Mouse (Mus musculus): ENCODE measurements at regions not wholly inside any gene's neighbourhood (a gene's known extent, or its start where the extent isn't known, plus 50 kb on each side); places are given as distances from the start of the nearest gene placed in this dataset.

DNA sequence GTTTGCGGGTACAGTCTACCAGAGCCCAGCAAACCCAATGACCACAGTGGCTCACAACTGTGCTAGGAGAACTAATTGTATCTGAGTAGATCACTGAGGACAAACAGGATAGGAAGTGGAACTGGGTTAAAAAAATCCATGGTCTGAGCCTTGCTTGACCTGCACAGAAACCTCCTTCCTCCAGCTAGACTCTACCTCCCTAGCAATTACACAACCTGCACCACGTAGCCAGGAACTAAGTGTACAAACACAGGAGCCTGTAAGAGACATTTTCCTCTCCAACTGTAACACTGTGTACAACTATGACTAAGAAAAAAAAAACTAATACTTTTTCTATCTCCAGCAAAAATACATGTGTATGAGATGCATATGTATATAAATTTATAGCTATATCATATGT lies 121.8 kb upstream of the Apob start:
- Histone ChIP-seq H3K4me3 (replicated peaks; ENCODE audit: low read length) (no peak overlapping the region), H3K36me3 (ENCODE audit: insufficient read depth, low read length) (no peaks in the 10 kb centered on the region), H3K27me3 (ENCODE audit: insufficient read depth, low read length) (peaks cover 4% of the 10 kb centered on the region), H3K9me3 (ENCODE audit: low read length) (no peaks in the 10 kb centered on the region), H3K4me1 (replicated peaks; ENCODE audit: low read depth, low read length) (no peaks in the 10 kb centered on the region)
- TF ChIP-seq NANOG (IDR thresholded peaks at IDR 0.05; ENCODE audit: borderline replicate concordance, low read length) (no peak), CTCF (conservative IDR thresholded peaks at IDR 0.05; ENCODE audit: low read length) (no peak), POU5F1 (IDR thresholded peaks at IDR 0.05; ENCODE audit: borderline replicate concordance, low read length) (no peak)

DNA sequence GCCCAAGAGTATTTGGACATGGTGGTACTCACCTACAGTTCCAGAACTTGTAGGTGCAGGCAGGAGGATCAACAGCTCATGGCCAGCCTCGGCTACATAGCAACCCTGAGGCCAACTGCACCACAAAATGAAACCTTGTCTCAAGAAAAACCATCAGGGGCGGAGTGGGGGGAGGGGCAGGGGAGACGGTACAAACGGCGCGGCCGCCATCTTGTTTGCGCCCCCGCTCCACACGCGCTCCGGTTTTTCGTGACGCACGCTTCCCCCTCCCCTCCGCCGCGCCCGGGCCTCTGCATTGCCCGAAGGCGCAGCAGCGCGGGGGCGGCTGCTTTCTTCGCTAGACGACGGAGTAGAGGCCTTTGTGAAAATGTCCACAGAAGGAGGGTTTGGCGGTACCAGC lies 117.9 kb upstream of the Apob start:
- no peaks in the 10 kb centered on the region for H3K9me3 ChIP-seq (ENCODE audit: low read length)
- TF ChIP-seq POU5F1 (IDR thresholded peaks at IDR 0.05; ENCODE audit: borderline replicate concordance, low read length) = no peak
- no peak for TF ChIP-seq CTCF (conservative IDR thresholded peaks at IDR 0.05; ENCODE audit: low read length)
- no peak for TF ChIP-seq NANOG (IDR thresholded peaks at IDR 0.05; ENCODE audit: borderline replicate concordance, low read length)
- peak overlapping the region; percentile 43; the same call in 1 of the 2 replicates for H3K4me3 ChIP-seq (replicated peaks; ENCODE audit: low read length)
- no peaks in the 10 kb centered on the region for H3K36me3 ChIP-seq (ENCODE audit: insufficient read depth, low read length)
- H3K4me1 ChIP-seq (replicated peaks; ENCODE audit: low read depth, low read length) = no peaks in the 10 kb centered on the region
- H3K27me3 ChIP-seq (ENCODE audit: insufficient read depth, low read length) = peaks cover 4% of the 10 kb centered on the region

DNA sequence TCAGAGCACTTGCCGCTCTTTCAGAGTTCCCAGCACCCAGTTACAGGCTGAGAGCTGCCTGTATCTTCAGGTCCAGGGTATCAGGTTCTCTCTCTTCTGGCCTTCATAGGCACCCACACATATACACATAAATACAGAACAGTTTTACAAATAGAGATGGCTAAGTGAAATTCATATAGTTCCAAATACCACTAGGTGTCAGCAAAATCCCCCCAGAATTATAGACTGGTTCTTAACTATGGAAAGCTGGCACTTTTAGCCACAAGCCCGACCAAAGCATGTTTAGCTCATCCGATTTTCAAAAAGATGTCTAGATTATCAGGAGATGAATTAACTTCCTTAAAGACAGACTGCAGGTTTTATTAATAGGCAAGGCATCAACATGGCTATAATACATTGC lies 107.4 kb upstream of the Apob start:
- H3K4me1 ChIP-seq (replicated peaks; ENCODE audit: low read depth, low read length) = no peaks in the 10 kb centered on the region
- H3K9me3 ChIP-seq (ENCODE audit: low read length) = no peaks in the 10 kb centered on the region
- TF ChIP-seq POU5F1 (IDR thresholded peaks at IDR 0.05; ENCODE audit: borderline replicate concordance, low read length) (no peak), NANOG (IDR thresholded peaks at IDR 0.05; ENCODE audit: borderline replicate concordance, low read length) (no peak), CTCF (conservative IDR thresholded peaks at IDR 0.05; ENCODE audit: low read length) (no peak)
- H3K27me3 ChIP-seq (ENCODE audit: insufficient read depth, low read length) = no peaks in the 10 kb centered on the region
- H3K36me3 ChIP-seq (ENCODE audit: insufficient read depth, low read length) = no peaks in the 10 kb centered on the region
- H3K4me3 ChIP-seq (replicated peaks; ENCODE audit: low read length) = no peak overlapping the region

DNA sequence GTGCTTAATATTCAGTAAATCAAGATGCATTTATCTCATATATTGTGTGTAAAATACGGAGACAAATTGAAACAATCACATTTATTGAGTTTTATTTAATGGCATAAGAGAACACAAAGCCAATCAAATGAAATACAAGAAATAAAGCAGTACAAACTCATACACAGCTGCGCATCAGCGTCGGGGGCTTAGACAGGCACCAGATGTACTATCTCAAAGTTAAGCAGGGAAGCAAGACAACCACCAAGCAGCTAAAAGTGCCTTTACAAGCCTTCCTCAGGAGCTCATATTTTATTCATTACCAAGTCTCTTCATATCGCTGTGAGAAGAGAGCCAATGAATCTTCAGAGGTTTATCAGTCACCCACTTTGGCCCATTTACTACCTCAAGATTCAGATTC lies 107.0 kb upstream of the Apob start:
- Histone ChIP-seq H3K36me3 (ENCODE audit: insufficient read depth, low read length) (no peaks in the 10 kb centered on the region), H3K4me3 (replicated peaks; ENCODE audit: low read length) (no peak overlapping the region), H3K27me3 (ENCODE audit: insufficient read depth, low read length) (no peaks in the 10 kb centered on the region), H3K9me3 (ENCODE audit: low read length) (no peaks in the 10 kb centered on the region), H3K4me1 (replicated peaks; ENCODE audit: low read depth, low read length) (no peaks in the 10 kb centered on the region)
- TF ChIP-seq CTCF (conservative IDR thresholded peaks at IDR 0.05; ENCODE audit: low read length) (no peak), NANOG (IDR thresholded peaks at IDR 0.05; ENCODE audit: borderline replicate concordance, low read length) (no peak), POU5F1 (IDR thresholded peaks at IDR 0.05; ENCODE audit: borderline replicate concordance, low read length) (no peak)

DNA sequence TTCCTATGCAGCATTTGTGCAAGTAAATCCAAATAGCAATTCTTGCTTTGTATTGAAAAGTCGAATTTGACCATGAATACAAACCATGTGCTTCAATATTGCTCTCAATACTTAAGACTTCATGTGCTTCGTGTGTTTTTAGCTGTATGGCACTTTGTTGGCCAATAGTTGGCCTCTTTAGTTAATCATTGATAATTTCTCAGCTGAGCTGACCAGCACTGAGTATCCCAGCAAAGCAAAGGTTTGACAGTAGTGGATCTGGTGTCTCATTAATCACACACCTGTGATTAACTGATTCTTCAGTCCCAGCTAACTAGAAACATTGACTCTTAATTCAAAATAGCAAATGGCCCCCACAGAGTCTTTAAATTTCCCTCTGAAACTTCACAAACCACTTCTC lies 102.0 kb upstream of the Apob start:
- TF ChIP-seq POU5F1 (IDR thresholded peaks at IDR 0.05; ENCODE audit: borderline replicate concordance, low read length) = no peak
- TF ChIP-seq CTCF (conservative IDR thresholded peaks at IDR 0.05; ENCODE audit: low read length) = no peak
- no peaks in the 10 kb centered on the region for H3K9me3 ChIP-seq (ENCODE audit: low read length)
- no peak overlapping the region for H3K4me3 ChIP-seq (replicated peaks; ENCODE audit: low read length)
- H3K4me1 ChIP-seq (replicated peaks; ENCODE audit: low read depth, low read length) = no peaks in the 10 kb centered on the region
- no peaks in the 10 kb centered on the region for H3K27me3 ChIP-seq (ENCODE audit: insufficient read depth, low read length)
- no peaks in the 10 kb centered on the region for H3K36me3 ChIP-seq (ENCODE audit: insufficient read depth, low read length)

DNA sequence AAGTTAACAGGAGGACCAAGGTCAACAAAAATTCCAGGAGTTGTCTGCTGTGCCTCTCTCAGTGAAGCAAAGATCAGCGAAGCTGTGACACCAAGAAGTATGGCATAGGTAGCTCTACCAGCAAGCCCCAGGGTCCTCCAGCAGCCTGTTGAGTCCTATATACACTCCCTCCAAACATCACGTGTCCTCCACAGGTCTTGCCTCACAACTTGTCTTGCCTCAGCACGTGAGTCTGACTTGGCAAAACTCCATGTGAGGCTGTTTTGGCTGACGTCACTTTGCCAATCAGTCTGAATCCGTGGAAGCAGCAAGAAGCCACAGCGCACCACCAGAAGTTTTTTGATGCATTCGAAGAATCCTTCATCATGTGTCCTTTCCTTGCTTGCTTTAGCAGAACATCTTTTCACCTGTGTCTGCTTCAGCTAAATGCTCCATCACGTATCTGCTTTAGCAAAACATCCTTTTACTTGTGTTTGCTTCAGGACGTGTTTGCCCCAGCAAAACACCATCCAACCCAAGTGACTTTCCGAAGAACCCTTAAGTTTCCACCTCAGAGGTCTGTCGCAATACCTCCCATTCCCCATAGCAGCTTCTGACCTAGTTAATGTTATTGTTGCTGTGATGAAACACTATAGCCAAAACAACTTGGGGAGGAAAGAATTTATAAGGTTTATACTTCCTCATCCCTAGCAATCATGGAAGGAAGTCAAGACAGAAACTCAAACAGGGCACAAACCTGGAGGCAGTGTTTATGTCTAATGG lies 101.0 kb upstream of the Apob start:
- Histone ChIP-seq H3K27me3 (ENCODE audit: insufficient read depth, low read length) (no peaks in the 10 kb centered on the region), H3K36me3 (ENCODE audit: insufficient read depth, low read length) (no peaks in the 10 kb centered on the region), H3K4me3 (replicated peaks; ENCODE audit: low read length) (no peak overlapping the region), H3K4me1 (replicated peaks; ENCODE audit: low read depth, low read length) (no peaks in the 10 kb centered on the region), H3K9me3 (ENCODE audit: low read length) (no peaks in the 10 kb centered on the region)
- TF ChIP-seq CTCF (conservative IDR thresholded peaks at IDR 0.05; ENCODE audit: low read length) = no peak
- no peak for TF ChIP-seq POU5F1 (IDR thresholded peaks at IDR 0.05; ENCODE audit: borderline replicate concordance, low read length)
- TF ChIP-seq NANOG (IDR thresholded peaks at IDR 0.05; ENCODE audit: borderline replicate concordance, low read length) = no peak

DNA sequence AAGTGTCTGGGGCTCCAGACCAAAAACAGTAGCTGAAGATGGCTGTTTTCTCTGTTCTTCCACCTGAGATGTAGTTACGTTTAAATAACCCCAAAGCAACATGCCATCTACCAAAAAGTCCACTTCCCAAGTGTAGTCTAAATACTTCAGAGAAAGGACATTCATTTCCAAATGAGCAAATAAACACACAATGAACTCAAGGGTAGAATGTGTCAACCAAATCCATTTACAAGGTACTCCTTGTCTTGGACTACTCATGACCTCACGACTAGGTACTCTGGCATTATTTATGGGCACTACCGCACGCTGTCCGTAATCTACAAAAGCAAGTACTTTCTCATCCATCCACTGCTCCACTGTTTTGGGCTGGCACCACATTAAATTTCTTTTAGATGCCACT lies 98.7 kb upstream of the Apob start:
- no peaks in the 10 kb centered on the region for H3K27me3 ChIP-seq (ENCODE audit: insufficient read depth, low read length)
- H3K4me3 ChIP-seq (replicated peaks; ENCODE audit: low read length) = no peak overlapping the region
- TF ChIP-seq POU5F1 (IDR thresholded peaks at IDR 0.05; ENCODE audit: borderline replicate concordance, low read length) (no peak), NANOG (IDR thresholded peaks at IDR 0.05; ENCODE audit: borderline replicate concordance, low read length) (no peak), CTCF (conservative IDR thresholded peaks at IDR 0.05; ENCODE audit: low read length) (no peak)
- H3K36me3 ChIP-seq (ENCODE audit: insufficient read depth, low read length) = no peaks in the 10 kb centered on the region
- H3K4me1 ChIP-seq (replicated peaks; ENCODE audit: low read depth, low read length) = no peaks in the 10 kb centered on the region
- H3K9me3 ChIP-seq (ENCODE audit: low read length) = no peaks in the 10 kb centered on the region

DNA sequence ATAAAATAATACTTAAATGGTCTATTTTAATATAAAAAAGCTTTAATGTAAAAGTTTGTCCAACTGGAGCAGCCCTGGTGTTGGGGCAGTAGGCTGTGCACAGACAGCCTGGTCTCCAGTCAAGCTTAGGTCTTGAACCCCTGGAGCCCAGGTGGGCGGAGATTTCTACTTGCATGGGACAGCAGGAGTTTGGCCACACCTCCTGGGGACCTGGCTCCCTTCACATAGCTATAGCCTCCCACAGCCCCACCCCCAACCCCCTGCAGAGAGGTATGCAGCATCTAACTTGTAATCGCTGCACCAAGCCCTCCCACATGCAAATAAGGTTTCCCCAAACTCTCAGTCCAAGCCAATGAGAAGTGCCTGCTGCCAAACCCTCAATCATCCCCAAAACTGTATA lies 81.3 kb upstream of the Apob start:
- no peak for TF ChIP-seq NANOG (IDR thresholded peaks at IDR 0.05; ENCODE audit: borderline replicate concordance, low read length)
- TF ChIP-seq POU5F1 (IDR thresholded peaks at IDR 0.05; ENCODE audit: borderline replicate concordance, low read length) = no peak
- no peaks in the 10 kb centered on the region for H3K27me3 ChIP-seq (ENCODE audit: insufficient read depth, low read length)
- peaks cover 12% of the 10 kb centered on the region for H3K4me1 ChIP-seq (replicated peaks; ENCODE audit: low read depth, low read length)
- no peak overlapping the region for H3K4me3 ChIP-seq (replicated peaks; ENCODE audit: low read length)
- H3K9me3 ChIP-seq (ENCODE audit: low read length) = no peaks in the 10 kb centered on the region
- no peaks in the 10 kb centered on the region for H3K36me3 ChIP-seq (ENCODE audit: insufficient read depth, low read length)

DNA sequence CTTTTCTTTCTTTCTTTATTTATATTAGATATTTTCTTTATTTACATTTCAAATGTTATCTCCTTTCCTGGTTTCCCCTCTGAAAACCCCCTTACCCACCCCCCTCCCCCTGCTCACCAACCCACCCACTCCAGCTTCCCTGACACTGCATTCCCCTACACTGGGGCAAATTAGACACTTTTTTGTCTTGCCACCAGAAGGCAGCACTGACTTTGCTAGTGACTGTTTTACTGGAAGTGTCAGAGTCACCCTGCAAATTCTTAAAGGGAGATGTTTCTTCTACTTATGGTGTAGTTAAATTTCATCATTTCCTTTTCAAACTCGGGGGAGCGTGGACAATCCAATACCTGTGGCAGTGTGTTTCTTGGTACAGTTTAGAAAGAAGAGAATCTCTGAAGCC lies 72.1 kb upstream of the Apob start:
- H3K4me3 ChIP-seq (replicated peaks; ENCODE audit: low read length) = no peak overlapping the region
- no peak for TF ChIP-seq CTCF (conservative IDR thresholded peaks at IDR 0.05; ENCODE audit: low read length)
- TF ChIP-seq NANOG (IDR thresholded peaks at IDR 0.05; ENCODE audit: borderline replicate concordance, low read length) = no peak
- H3K36me3 ChIP-seq (ENCODE audit: insufficient read depth, low read length) = no peaks in the 10 kb centered on the region
- no peaks in the 10 kb centered on the region for H3K4me1 ChIP-seq (replicated peaks; ENCODE audit: low read depth, low read length)
- no peaks in the 10 kb centered on the region for H3K27me3 ChIP-seq (ENCODE audit: insufficient read depth, low read length)
- H3K9me3 ChIP-seq (ENCODE audit: low read length) = no peaks in the 10 kb centered on the region
